Mouse (Mus musculus): Measurements from ENCODE around the gene Cpeb3.

DNA sequence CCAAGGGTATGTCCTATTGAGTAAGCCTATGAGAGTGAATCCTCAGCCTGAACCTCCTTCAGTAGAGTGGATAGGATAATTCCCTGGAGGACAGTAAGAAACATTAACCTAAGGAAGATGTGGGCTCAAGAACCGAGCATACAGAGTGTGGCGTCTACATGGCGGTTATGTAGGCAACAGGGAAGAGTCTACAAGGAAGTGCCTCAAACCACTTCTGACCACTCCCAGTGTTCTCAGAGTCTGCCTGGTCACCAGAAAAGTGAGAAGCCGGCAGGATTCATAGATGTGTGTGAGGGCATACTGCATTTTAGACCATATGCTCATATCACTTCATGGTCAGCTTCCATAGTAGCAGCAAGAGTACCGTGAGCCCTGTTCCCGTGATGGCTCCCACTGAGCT, 159.9 kb downstream of the Cpeb3 start:
- TF ChIP-seq GATA1 (IDR thresholded peaks at IDR 0.05; ENCODE audit: borderline replicate concordance, low read length) (no peak), FLI1 (IDR thresholded peaks at IDR 0.05; ENCODE audit: low read length) (no peak)
